Mouse (Mus musculus) myocyte (in vitro differentiated cells): ENCODE measurements around the gene Gng11. TPM values are rescaled to one million over a fixed set of nuclear protein-coding genes. Genes with fewer than 3 reads are reported as not detected.

Experiments
- H3K27me3 ChIP-seq: one replicate; pipeline ENCODE4 v1.6.1; 2011; ENCODE audit not compliant: control insufficient read depth, insufficient read depth, insufficient read length
- H3K36me3 ChIP-seq: one replicate; pipeline ENCODE4 v1.6.1; 2011; ENCODE audit not compliant: control insufficient read depth, insufficient read depth
- H3K4me2 ChIP-seq: one replicate; pipeline ENCODE4 v1.6.1; 2011; ENCODE audit warnings: low read depth, control low read depth
- H3K4me3 ChIP-seq: one replicate; pipeline ENCODE4 v1.5.1; 2011; ENCODE audit warnings: mild to moderate bottlenecking, control low read depth, moderate library complexity
- H3K79me2 ChIP-seq: one replicate; pipeline ENCODE4 v1.6.1; 2011; ENCODE audit not compliant: control insufficient read depth, insufficient read depth
- H3ac ChIP-seq: one replicate; pipeline ENCODE4 v1.6.1; 2011; ENCODE audit not compliant: control insufficient read depth, insufficient read length
- CEBPB ChIP-seq: IDR thresholded peaks from 2 replicates; pipeline ENCODE4 v1.6.1; 2011; ENCODE audit warnings: mild to moderate bottlenecking, moderate library complexity; ENCODE audit not compliant: poor library complexity, insufficient read depth, severe bottlenecking
- E2F4 ChIP-seq: IDR thresholded peaks from one replicate; pipeline ENCODE4 v1.6.1; 2011; ENCODE audit warnings: mild to moderate bottlenecking, control low read depth, moderate library complexity; ENCODE audit not compliant: insufficient read depth
- MAX ChIP-seq: IDR thresholded peaks from one replicate; pipeline ENCODE4 v1.6.1; 2011; ENCODE audit warnings: low read depth, mild to moderate bottlenecking, control low read depth
- MYOD1 ChIP-seq, 3 experiments: IDR thresholded peaks; one replicate each; pipeline ENCODE4 v1.6.1; 2011; ENCODE audit warnings: control low read depth in 2 of 3, low read depth in 2 of 3, mild to moderate bottlenecking in 2 of 3, moderate library complexity in 1 of 3; ENCODE audit not compliant: insufficient read length in 2 of 3, control insufficient read depth in 1 of 3
- MYOG ChIP-seq, 3 experiments: IDR thresholded peaks; one replicate each; pipeline ENCODE4 v1.6.1; 2011; ENCODE audit warnings: control low read depth in 2 of 3, low read depth in 2 of 3, mild to moderate bottlenecking in 2 of 3; ENCODE audit not compliant: insufficient read length in 2 of 3, control insufficient read depth in 1 of 3, insufficient read depth in 1 of 3
- POLR2A ChIP-seq: IDR thresholded peaks from one replicate; pipeline ENCODE4 v1.6.1; 2011; ENCODE audit warnings: low read depth, mild to moderate bottlenecking, control low read depth, moderate library complexity; ENCODE audit not compliant: insufficient read length
- POLR2AphosphoS2 ChIP-seq: IDR thresholded peaks from one replicate; pipeline ENCODE4 v1.6.1; 2011; ENCODE audit warnings: low read depth, control low read depth; ENCODE audit not compliant: insufficient read length
- REST ChIP-seq: IDR thresholded peaks from one replicate; pipeline ENCODE4 v1.6.1; 2011; ENCODE audit warnings: mild to moderate bottlenecking, control low read depth, moderate library complexity; ENCODE audit not compliant: insufficient read depth, insufficient read length
- SRF ChIP-seq: IDR thresholded peaks from one replicate; pipeline ENCODE4 v1.6.1; 2011; ENCODE audit warnings: low read depth; ENCODE audit not compliant: control insufficient read depth, insufficient read length
- TCF12 ChIP-seq: IDR thresholded peaks from one replicate; pipeline ENCODE4 v1.6.1; 2011; ENCODE audit warnings: mild to moderate bottlenecking, control low read depth; ENCODE audit not compliant: poor library complexity, insufficient read depth, severe bottlenecking
- TCF3 ChIP-seq: IDR thresholded peaks from one replicate; pipeline ENCODE4 v1.6.1; 2011; ENCODE audit warnings: low read depth, control low read depth; ENCODE audit not compliant: insufficient read length
- USF1 ChIP-seq: IDR thresholded peaks from one replicate; pipeline ENCODE4 v1.6.1; 2011; ENCODE audit warnings: low read depth, mild to moderate bottlenecking, control low read depth, moderate library complexity
- polyA plus RNA-seq: library from polyadenylated mRNA; unstranded; fragments of >200 nt; fragmentation: generic; extraction: Trizol; gene quantifications from one replicate; pipeline ENCODE4 v1.2.1, GENCODE M21; 2012; ENCODE audit warnings: missing spikeins

Gene Gng11
- polyA plus RNA-seq, 1 experiment, result 19.3 TPM

DNA sequence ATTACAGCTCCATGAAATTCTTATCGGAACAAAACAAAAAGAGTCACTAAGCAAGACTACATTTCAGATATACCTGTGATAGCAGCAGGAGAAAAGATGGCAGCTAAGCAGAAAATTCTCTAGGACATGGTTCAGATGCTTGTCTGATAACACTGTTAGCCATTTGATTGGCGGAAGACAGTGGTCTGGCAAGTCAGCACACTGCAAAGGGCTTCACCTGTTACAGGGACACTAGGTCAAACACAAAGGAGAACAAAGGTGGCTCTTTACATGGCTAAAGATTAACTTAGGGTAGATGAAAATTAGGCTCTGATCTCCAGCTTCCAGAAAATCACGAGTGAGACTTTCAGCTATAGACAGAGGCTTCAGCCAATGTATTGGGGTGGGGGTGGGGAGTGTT is 15.0 kb upstream of the Gng11 start, which contains the start of gene Tfpi2:
TSS of gene Tfpi2 (minus strand) at position 170 of the 400 bp plus-strand sequence.
- Histone ChIP-seq H3K4me3 (no peak within 1 kb of the TSS), H3K36me3 (no peaks in the 10 kb centered on the region), H3ac (no peak within 1 kb of the TSS), H3K79me2 (no peaks in the 10 kb centered on the region), H3K4me2 (no peak within 1 kb of the TSS), H3K27me3 (no peaks in the 10 kb centered on the region)
- TF ChIP-seq MYOD1 (IDR thresholded peaks at IDR 0.05; ENCODE audit: control insufficient read depth in 1 of 3, insufficient read length in 2 of 3, low read depth in 2 of 3) (no peak), CEBPB (no peak), MAX (no peak), MYOG (IDR thresholded peaks at IDR 0.05; ENCODE audit: control insufficient read depth in 1 of 3, insufficient read depth in 1 of 3, insufficient read length in 2 of 3, low read depth in 2 of 3) (no peak), TCF12 (no peak)

DNA sequence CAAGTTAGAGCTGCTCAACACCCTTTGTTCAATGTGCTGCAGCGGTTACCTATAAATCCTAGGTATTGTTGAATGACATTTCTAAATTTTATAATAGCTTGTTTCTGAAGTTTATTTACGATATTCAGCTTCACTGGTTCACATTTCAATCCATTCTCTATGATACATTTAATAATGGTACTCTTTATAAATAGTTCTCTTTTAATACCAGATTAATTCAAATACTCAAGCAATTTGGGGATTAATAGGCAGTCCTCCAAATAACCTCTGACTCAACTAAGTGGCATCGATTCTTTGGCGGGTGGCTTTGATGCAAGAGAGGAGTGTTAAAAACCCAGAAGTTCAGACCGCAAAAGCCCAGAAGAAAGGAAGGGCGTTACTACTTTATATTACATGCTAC is 10.2 kb upstream of the Gng11 start, which contains the start of gene Gngt1:
TSS of gene Gngt1 (plus strand) at position 301 of the 400 bp plus-strand sequence.
- Histone ChIP-seq H3ac (no peak within 1 kb of the TSS), H3K79me2 (no peaks in the 10 kb centered on the region), H3K36me3 (no peaks in the 10 kb centered on the region), H3K4me3 (no peak within 1 kb of the TSS), H3K27me3 (no peaks in the 10 kb centered on the region), H3K4me2 (no peak within 1 kb of the TSS)
- TF ChIP-seq USF1 (no peak), TCF3 (no peak), SRF (no peak)

DNA sequence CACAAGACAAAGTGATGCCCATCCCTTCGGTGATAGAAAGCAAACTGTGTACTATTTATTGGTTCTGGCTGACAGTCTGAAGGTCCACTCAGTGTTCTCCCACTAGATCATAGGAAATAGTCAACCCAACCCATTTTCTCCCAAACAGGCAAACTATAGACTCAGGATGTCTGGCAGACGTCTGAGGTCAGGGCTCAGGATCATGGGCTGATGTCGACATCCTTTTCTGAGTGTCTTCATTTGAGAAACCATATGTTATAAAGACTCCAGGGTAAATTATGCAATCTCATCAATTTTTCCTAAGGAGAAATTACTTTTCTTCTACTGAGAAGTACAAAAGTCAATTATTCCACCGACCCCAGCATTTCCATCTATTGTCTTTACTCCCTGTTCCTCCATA is 5.6 kb upstream of the Gng11 start:
- H3K4me3 ChIP-seq, result no peak overlapping the region
- H3K27me3 ChIP-seq, result no peaks in the 10 kb centered on the region
- H3K79me2 ChIP-seq, result no peaks in the 10 kb centered on the region
- no peaks in the 10 kb centered on the region for H3K36me3 ChIP-seq
- no peak overlapping the region for H3K4me2 ChIP-seq
- H3ac ChIP-seq, result no peak overlapping the region
- TF ChIP-seq CEBPB, result 0 out of 2 replicates have a peak, but pooled peaks have one; percentile 13
- TF ChIP-seq E2F4, result no peak

DNA sequence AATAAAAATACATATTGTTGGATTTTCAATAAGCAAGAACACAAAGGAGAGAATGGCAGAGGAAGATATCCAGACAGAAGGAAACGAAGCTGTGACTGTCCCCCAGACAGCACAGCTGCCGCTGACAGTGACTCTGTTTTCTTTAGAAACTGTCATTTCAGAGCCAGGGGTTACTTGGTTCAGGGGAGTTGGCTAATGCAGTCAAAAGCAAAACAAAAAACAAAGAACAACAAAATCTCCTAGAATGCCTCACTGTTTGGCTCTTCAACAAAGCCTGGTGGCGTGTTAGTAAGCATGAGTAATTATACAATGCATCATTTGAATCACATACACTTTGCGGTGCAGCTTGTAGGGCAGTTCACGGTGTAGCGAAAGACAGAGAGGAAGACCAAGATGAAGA is 4.4 kb upstream of the Gng11 start:
- Histone ChIP-seq H3K4me3 (no peak overlapping the region), H3K27me3 (no peaks in the 10 kb centered on the region), H3ac (no peak overlapping the region), H3K4me2 (no peak overlapping the region), H3K36me3 (no peaks in the 10 kb centered on the region), H3K79me2 (no peaks in the 10 kb centered on the region)
- TF ChIP-seq CEBPB (no peak), E2F4 (no peak), MYOD1 (IDR thresholded peaks at IDR 0.05; ENCODE audit: control insufficient read depth in 1 of 3, insufficient read length in 2 of 3, low read depth in 2 of 3) (no peak), SRF (no peak), POLR2A (no peak), MAX (no peak), POLR2AphosphoS2 (no peak), MYOG (IDR thresholded peaks at IDR 0.05; ENCODE audit: control insufficient read depth in 1 of 3, insufficient read depth in 1 of 3, insufficient read length in 2 of 3, low read depth in 2 of 3) (no peak)

DNA sequence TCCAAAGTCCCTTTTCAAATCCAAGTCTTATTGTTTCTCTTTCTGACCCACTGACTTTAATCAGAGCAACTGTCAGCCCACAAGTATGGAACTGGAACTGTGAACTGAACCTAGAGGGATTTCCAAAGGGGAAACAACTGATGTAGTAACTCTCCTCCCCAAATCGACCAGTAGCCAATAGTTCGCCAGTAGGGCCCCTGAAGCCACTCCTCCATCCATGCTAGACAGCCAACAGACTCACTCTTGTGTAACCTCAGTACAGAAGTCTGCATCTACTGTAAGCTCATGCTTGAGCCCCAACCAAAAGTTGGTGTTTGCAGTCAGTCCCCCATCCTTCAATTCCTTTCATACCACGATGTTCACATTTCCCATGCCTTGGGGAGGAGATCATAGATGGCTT is 3.0 kb upstream of the Gng11 start:
- Histone ChIP-seq H3K4me3 (no peak overlapping the region), H3K36me3 (no peaks in the 10 kb centered on the region), H3K27me3 (no peaks in the 10 kb centered on the region), H3ac (no peak overlapping the region), H3K79me2 (no peaks in the 10 kb centered on the region), H3K4me2 (no peak overlapping the region)
- no peak for TF ChIP-seq TCF3
- TF ChIP-seq SRF, result no peak
- TF ChIP-seq MAX, result no peak
- TF ChIP-seq USF1, result no peak
- TF ChIP-seq POLR2AphosphoS2, result no peak
- TF ChIP-seq REST, result no peak
- TF ChIP-seq TCF12, result no peak
- TF ChIP-seq MYOD1 (IDR thresholded peaks at IDR 0.05; ENCODE audit: control insufficient read depth in 1 of 3, insufficient read length in 2 of 3, low read depth in 2 of 3), result no peak
- no peak for TF ChIP-seq MYOG (IDR thresholded peaks at IDR 0.05; ENCODE audit: control insufficient read depth in 1 of 3, insufficient read depth in 1 of 3, insufficient read length in 2 of 3, low read depth in 2 of 3)
- TF ChIP-seq POLR2A, result no peak
- TF ChIP-seq E2F4, result no peak
- TF ChIP-seq CEBPB, result no peak

DNA sequence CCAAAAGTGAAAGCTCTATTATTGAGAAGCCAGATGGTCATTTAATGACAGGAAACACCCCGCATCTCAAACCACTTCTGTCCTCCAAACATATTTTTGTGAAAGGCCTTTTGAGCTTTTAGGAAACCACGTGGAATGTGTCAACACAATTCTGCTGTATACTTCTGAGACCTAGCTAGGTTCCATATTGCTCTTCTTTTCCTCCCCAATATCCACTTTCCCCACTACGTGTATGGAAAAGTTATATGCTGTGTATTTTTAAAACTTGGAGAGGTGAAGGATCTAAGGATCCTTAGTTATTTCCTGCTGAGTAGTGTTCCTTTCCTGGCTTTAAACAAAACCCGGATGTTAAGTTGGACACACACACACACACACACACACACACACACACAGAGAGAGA is 259 bp upstream of the Gng11 start:
- TF ChIP-seq MYOD1 (IDR thresholded peaks at IDR 0.05; ENCODE audit: control insufficient read depth in 1 of 3, insufficient read length in 2 of 3, low read depth in 2 of 3) (no peak), CEBPB (no peak), TCF12 (no peak), USF1 (no peak), MAX (no peak), MYOG (IDR thresholded peaks at IDR 0.05; ENCODE audit: control insufficient read depth in 1 of 3, insufficient read depth in 1 of 3, insufficient read length in 2 of 3, low read depth in 2 of 3) (no peak), POLR2A (no peak), SRF (no peak), TCF3 (no peak), E2F4 (no peak), POLR2AphosphoS2 (no peak), REST (no peak)

More for the DNA sequence above, 259 bp upstream of the Gng11 start:
- H3K36me3 ChIP-seq, result no peaks in the 10 kb centered on the region
- H3ac ChIP-seq, result no peak overlapping the region
- no peaks in the 10 kb centered on the region for H3K79me2 ChIP-seq
- H3K4me2 ChIP-seq, result peak overlapping the region; percentile 64
- H3K27me3 ChIP-seq, result no peaks in the 10 kb centered on the region
- H3K4me3 ChIP-seq, result peak overlapping the region; percentile 23
